Mouse (Mus musculus) cerebellum, adult 2 months (tissue): ENCODE measurements at regions not wholly inside any gene's neighbourhood (a gene's known extent, or its start where the extent isn't known, plus 50 kb on each side); places are given as distances from the start of the nearest gene placed in this dataset.

Source experiments
- DNase-seq, 2 experiments: peaks; one replicate each; pipeline ENCODE4 v3.0.0; 2021
- H3K27ac ChIP-seq: fragments of 200-500 bp; 2 replicates; pipeline ENCODE4 v1.5.1; 2012; ENCODE audit warnings: low read length, control low read depth, inconsistent platforms; ENCODE audit not compliant: insufficient read depth
- H3K27me3 ChIP-seq: fragments of 200-500 bp; 2 replicates; pipeline ENCODE4 v1.6.1; 2012; ENCODE audit warnings: inconsistent platforms, mild to moderate bottlenecking, low read length, moderate library complexity; ENCODE audit not compliant: control insufficient read depth, insufficient read depth
- H3K4me1 ChIP-seq: fragments of 200-500 bp; 2 replicates; pipeline ENCODE4 v1.6.1; 2011; ENCODE audit warnings: low read length; ENCODE audit not compliant: control insufficient read depth, insufficient read depth
- H3K4me3 ChIP-seq: fragments of 200-500 bp; replicated peaks from 2 replicates; pipeline ENCODE3; 2011; ENCODE audit warnings: mild to moderate bottlenecking, low read depth, low read length, control low read depth; ENCODE audit not compliant: insufficient read depth
- CTCF ChIP-seq: fragments of 200-500 bp; IDR thresholded peaks from 2 replicates; pipeline ENCODE4 v1.5.1; 2011; ENCODE audit warnings: low read depth, mild to moderate bottlenecking, control low read depth, low read length, moderate library complexity, borderline replicate concordance; ENCODE audit not compliant: insufficient read depth
- POLR2A ChIP-seq: fragments of 200-500 bp; IDR thresholded peaks from 2 replicates; pipeline ENCODE4 v1.6.1; 2011; ENCODE audit warnings: low read length, control low read depth, borderline replicate concordance; ENCODE audit not compliant: insufficient read depth
- WGBS: fragments of 180-500 bp; shearing (Covaris S2); methylation state at CpG from one replicate; pipeline ENCODE4 v1.1.7; 2018; 5-methylcytosine and 5-hydroxymethylcytosine counted together

GRCm38 (mm10) chr1:157048996-157049395 is 59.5 kb downstream of the Tex35 start:
- Histone ChIP-seq H3K27me3 (no peaks in the 10 kb centered on the region), H3K4me3 (no peak overlapping the region), H3K27ac (no peak overlapping the region), H3K4me1 (no peaks in the 10 kb centered on the region)
- TF ChIP-seq CTCF: no peak
- TF ChIP-seq POLR2A: no peak
- WGBS: 95% methylated on average over 3 of the region's 3 CpGs
- no peak for DNase-seq

GRCm38 (mm10) chr1:157048201-157048923 is 60.1 kb downstream of the Tex35 start:
- H3K4me3 ChIP-seq: no peak overlapping the region
- H3K27me3 ChIP-seq: no peaks in the 10 kb centered on the region
- H3K27ac ChIP-seq: no peak overlapping the region
- DNase-seq: no peak
- WGBS: 50% methylated on average over 11 of the region's 11 CpGs
- TF ChIP-seq CTCF (no peak), POLR2A (no peak)
- no peaks in the 10 kb centered on the region for H3K4me1 ChIP-seq

DNA sequence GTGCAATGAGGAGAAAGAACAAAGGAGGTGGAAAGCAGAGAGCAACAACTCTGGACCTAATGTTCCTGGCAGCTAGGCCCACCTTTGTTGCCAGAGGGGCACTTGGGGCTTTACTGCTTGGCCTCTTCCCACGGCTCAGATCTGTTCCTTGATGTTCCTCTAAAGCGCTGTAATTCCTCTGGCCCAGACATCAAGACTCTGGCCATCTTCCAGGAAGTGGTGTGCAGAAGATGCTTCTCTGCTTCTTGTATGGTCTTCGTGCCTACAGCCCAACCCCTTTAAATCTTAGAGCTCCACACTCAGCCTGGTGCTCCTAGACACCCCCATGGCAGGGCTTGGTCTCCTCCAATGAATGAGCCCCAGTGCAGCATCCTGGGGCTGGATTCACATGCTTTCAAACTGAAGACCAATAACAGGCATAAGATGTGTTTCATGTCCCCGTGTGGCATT is 60.7 kb downstream of the Tex35 start:
- no peaks in the 10 kb centered on the region for H3K27me3 ChIP-seq
- no peak overlapping the region for H3K4me3 ChIP-seq
- WGBS: 35% methylated on average over 4 of the region's 4 CpGs
- no peak for DNase-seq
- H3K4me1 ChIP-seq: no peaks in the 10 kb centered on the region
- TF ChIP-seq CTCF: no peak
- TF ChIP-seq POLR2A: no peak
- H3K27ac ChIP-seq: no peak overlapping the region

GRCm38 (mm10) chr1:157046760-157047182 is 61.7 kb downstream of the Tex35 start:
- no peak for TF ChIP-seq CTCF
- TF ChIP-seq POLR2A: no peak
- Histone ChIP-seq H3K4me3 (no peak overlapping the region), H3K27ac (peak overlapping the region; percentile 39; the same call in 1 of the 2 replicates), H3K4me1 (no peaks in the 10 kb centered on the region), H3K27me3 (no peaks in the 10 kb centered on the region)
- 79% methylated on average over 4 of the region's 4 CpGs for WGBS
- DNase-seq: no peak

GRCm38 (mm10) chr1:157039836-157040196 is 68.7 kb downstream of the Tex35 start:
- 28% methylated on average over 4 of the region's 4 CpGs for WGBS
- DNase-seq: no peak

GRCm38 (mm10) chr1:157039016-157039835 is 69.3 kb downstream of the Tex35 start:
- Histone ChIP-seq H3K4me3 (no peak overlapping the region), H3K27ac (no peak overlapping the region), H3K4me1 (no peaks in the 10 kb centered on the region; the same call in none of the 2 replicates), H3K27me3 (no peaks in the 10 kb centered on the region)
- no peak for TF ChIP-seq CTCF
- DNase-seq: peak; percentile 33 to 49
- 7% methylated on average over 14 of the region's 14 CpGs for WGBS

More at GRCm38 (mm10) chr1:157039836-157040196, 68.7 kb downstream of the Tex35 start:
- no peak for TF ChIP-seq POLR2A
- no peak for TF ChIP-seq CTCF
- Histone ChIP-seq H3K4me1 (no peaks in the 10 kb centered on the region; the same call in none of the 2 replicates), H3K27ac (no peak overlapping the region), H3K27me3 (no peaks in the 10 kb centered on the region), H3K4me3 (no peak overlapping the region)

DNA sequence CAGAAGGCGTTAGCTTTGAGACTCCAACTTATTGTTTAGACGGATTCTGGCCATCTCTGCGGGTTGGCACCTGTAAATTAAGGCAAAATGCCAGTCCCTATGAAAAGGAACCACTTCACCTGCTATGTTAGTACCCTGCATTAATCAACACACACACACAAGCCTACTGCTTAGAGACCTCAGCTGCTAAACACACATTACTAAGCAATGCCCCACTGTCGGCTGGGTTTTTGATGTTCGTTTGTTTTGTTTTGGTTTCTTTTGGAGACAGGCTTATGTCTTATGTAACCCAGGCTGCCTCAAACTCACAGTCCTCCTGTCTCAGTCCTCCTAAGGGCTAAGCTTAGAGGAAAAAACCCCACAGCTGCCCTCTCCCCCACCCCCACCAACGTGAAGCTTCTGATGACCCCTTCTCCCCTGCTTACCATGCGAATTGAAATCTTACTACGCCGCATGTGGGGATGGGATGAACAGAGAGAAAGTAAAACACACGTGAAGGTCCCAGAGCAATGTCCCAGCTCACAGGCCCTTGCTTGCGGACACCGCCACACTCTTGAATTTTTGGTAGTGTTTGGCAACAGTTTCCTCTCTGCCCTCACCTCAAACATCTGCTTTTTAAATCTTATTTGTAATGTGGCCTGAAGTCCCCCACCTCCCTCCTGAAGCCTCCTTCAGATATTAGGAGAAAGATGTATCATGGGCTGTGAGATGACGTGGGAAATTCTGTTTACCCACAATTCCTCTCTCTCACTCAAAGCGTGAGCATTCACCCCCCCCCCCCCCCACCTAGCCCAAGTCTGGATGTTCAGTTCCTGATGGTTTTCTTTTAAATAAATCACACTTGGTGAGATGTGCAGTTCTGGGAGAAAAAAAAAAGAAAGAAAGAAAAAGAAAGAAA is 70.1 kb downstream of the Tex35 start:
- no peaks in the 10 kb centered on the region; the same call in none of the 2 replicates for H3K4me1 ChIP-seq
- 76% methylated on average over 14 of the region's 14 CpGs for WGBS
- DNase-seq: no peak
- no peak overlapping the region for H3K27ac ChIP-seq
- H3K4me3 ChIP-seq: no peak overlapping the region
- H3K27me3 ChIP-seq: no peaks in the 10 kb centered on the region
- no peak for TF ChIP-seq POLR2A
